Mouse (Mus musculus) C2C12 (cell line): ENCODE data around the gene Ccser2.

Experiments used
- CTCF ChIP-seq: IDR thresholded peaks from one replicate; pipeline ENCODE4 v1.5.1; 2011; ENCODE audit not compliant: control insufficient read depth, insufficient read depth, insufficient read length
- MYOD1 ChIP-seq: IDR thresholded peaks from one replicate; pipeline ENCODE4 v1.6.1; 2011; ENCODE audit warnings: low read depth; ENCODE audit not compliant: control insufficient read depth, insufficient read length
- USF1 ChIP-seq: IDR thresholded peaks from one replicate; pipeline ENCODE4 v1.6.1; 2011; ENCODE audit warnings: low read depth, mild to moderate bottlenecking, control low read depth, moderate library complexity

GRCm38 (mm10) chr14:36885117-36885516, 83.5 kb downstream of the Ccser2 start:
- no peak for TF ChIP-seq MYOD1
- TF ChIP-seq CTCF = no peak
- no peak for TF ChIP-seq USF1
